Mouse (Mus musculus) brain, embryonic 18.5 days (tissue): ENCODE data around the gene G3bp2.

ENCODE experiments used
- DNase-seq: peaks from one replicate; pipeline ENCODE4 v3.0.0-alpha.2; 2012; ENCODE audit warnings: low read depth, low spot score

The G3bp2 gene

DNA sequence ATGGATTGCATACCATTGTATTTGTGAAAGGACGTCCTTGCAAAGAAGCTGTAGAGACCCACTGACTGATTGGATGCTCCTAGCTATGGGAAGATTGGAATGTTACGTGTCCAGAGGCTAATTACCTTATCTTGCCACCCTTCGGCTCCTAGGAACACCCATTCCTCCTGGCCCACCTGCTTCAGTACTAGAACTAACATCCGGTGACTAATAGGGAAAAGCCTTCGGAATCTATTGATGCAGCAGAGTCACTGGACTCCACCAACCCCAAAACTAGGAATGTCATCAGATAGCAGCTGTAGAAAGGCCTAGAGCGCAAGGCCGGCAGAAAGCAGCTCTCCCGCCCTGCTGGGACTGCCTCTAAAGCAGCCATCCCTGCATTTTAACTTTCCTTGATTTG, 18.1 kb upstream of the G3bp2 start:
- DNase-seq: no peak

DNA sequence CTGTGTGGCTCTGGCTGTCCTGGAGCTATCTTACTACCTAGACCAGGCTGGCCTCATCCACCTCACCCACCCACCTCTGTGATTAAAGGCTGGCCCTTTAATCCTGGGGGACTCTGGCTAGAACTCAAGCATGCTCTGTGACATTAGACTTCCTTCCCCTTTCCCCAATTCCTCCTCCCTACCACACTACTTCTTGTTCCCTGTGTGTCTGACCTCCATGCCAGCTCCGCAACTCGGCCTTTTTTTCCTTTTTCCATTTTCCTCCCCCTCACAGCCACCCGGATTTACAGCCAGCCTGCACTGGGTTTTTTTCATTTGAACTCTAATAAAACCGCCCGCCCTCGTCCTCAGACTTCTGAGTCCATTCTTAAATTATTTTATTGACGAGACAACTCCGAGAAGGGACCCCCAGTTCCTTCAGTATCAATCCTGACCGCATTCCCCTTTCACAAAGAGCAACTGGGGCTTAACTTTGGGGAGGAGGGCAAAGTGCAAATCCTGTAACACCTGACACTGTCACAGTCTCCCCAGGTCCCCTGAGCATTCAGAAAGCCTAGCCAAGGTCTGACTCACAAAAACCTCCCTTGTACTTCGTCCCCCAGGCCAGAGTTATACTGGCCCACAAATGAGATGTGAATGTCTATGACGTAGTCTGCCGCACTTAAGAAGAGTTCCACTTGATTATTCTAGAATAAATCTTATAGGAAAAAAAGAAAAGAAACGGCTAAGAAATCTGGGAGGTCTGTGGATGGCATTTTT, 15.0 kb upstream of the G3bp2 start:
- DNase-seq: no peak

DNA sequence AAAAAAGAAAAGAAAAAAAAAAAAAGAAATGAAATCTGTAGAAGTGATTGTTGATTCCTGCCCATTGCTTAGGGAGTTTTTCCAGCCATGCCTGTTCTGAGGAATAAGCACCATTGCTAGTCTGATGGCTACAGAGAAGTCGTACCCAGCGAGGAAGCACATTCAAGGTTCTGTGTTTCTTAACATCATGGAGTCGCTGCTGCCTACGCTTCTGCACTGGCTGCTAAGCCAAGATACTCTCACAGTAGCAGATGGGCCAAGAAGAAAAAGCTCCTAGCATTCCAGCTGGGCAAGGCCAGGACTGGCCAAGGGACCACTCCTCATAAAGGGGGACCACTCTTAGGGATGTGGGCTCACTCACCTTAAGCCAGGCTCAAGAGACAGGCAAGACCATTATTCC, 14.3 kb upstream of the G3bp2 start:
- DNase-seq: no peak

DNA sequence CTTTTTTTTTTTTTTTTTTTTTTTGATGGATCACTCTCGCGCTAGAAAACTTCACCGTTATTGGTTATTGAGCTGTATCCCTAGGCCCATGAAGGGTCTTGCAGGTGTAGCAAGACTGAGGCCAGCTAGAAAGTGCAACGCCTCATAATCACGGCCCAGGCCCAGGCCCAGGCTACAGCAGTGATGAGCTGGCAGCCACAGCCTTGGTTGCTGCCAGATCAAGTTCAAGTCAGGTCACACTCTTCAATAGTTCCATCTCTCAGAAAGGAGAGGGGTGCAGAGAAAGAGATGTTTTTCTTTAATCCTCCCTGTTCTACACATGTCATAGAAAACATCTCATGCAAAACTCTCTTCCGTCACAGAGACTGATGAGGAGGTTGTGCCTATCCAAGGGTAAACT, 13.3 kb upstream of the G3bp2 start:
- DNase-seq: no peak

DNA sequence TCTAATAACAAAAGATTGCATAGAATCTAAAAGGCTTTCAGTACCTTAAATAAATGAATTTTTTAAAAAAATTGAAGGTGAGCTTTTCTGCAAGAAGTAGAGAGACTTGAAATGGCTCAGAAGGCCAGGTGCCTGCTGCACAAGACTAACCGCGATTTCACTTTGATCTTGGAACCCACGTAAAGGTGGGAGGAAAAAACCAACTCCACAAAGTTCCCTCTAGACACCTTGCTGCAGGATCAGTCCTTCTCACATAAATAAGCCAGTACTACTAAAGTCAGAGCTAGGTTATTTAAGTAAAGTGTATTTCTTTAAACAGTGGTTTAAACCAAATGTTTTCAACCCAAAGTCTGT, 10.5 kb upstream of the G3bp2 start:
- no peak for DNase-seq

DNA sequence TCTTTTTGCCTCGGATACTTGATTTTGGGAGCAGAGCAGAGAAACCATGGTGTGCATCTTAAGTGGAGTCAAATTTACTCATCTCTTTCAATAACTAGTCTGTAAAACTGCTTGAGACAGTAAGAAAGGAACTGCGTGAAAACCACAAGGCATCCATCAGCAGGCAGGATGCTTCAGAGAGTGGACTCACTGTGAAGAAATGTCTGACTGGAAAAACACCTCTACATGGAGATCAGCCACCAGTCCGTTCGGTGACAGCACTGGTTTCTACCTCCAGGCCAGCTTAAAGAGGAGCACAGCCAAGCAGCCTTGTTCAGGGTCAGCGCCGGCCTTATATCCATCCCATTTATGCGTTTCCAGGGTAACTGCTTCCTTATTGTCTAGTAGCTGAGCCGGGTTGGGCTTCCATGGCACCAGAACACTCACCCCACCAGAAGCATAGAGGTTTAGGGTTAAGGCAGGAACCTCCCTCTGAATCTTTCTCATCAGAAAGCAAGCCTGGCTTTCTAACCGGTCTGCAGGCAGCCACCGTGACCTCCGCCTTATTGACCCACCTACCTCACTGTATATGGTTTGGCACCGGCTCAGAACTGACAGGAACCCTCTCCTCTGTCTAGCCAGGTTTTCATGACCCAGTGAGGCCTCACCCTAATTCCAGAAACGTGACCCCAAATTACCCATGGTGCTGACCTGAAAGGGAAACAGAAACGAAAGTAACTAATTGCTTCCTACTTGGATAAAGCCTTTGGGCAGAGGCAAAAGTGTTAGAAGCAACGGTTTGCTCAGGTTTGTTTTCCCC, 9.9 kb upstream of the G3bp2 start:
- no peak for DNase-seq

DNA sequence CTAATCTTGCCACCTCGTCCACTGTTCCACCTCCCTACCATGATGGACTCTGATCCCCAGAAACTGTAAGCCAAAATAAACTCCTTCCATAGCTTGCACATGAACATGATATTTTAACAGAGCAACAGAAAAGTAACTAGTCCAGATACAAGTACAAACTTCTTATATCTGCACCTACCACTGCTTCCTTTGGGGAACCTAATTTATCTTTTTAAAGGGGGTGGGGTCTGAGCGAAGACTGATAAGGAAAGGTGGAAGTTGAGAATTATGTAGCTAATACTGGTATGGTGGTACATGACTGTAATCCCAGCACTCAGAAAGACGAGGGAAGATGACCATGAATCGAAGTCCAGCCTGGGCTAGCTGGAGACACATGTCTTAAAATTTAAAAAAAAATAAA, 4.0 kb upstream of the G3bp2 start:
- DNase-seq: no peak

DNA sequence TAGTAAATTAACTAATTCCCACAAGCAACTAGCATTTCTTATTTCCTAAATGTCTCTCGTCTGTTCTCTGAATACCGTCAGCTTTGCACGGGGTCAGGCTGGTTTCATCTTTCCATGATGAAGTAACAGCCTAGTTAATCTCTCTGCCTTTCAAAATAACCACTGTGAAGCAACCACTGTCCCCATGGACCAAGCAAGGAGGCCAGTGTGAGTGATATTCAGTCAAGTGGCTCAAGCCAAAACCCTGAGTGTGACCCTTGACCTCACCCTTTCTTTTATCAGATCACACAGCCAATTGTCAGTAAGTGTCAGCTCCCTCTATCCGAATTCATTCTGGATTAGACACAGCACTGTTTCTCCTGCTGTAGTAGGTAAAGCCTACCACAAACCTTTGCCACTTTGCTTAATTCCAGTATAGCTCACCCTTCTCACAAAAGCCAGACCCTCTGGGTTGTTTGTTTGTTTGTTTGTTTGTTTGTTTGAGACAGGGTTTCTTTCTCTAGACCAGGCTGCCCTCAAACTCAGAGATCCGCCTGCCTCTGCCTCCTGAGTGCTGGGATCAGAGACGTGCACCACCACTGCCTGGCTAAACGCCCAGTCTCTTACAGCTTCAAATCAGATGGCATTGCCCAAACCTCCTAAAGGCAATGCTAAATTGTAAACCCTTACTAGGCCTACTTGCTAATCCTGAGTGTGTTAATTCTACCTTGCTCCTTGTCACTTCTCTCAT, 2.5 kb upstream of the G3bp2 start:
- DNase-seq: no peak

DNA sequence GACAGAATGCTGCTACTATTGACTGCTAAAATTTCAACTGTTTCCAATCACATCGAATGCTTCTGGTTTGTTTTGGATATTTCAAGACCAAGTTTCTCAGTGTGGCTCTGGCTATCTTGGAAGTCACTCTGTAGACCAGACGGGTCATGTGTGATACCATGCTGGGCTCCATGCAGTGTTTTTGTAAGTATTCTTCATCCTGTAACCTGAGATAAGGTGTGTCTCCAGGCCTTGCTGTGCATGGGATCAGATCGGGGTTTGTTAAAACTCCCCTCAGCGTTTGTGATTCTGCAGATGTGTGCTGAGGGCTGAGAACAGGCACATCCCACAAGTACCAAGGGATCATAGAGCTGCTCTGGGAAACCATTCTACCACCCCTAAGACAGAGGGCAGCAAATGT, 1.7 kb upstream of the G3bp2 start:
- no peak for DNase-seq

DNA sequence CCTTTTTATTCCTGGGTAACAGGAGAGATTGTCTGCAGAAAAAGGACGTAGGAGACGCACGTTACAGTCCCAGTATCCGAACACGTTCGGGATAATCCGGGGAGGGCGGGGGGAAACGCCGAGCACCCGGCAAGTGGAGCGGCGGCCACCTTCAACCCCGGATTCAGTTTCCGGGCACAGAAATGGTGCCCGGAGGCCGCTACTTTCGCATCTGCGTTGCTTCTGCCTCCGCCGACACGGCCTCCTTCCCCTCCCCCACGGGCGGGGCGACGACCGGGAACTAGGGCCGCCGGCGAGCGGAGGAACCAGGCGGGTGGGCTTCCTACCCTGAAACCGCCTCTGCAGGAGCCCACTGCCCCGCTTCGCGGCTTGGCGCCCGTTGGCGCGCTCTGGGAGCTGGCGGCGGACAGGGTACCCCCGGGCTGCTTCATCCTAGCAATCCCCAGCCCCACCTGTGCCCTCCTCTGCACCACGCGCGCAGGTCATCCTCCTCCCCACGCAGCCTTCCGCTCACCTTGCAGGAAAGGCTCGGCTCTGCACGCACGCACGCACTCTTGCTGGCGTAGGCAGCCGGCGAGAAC, 608 bp downstream of the G3bp2 start:
- peak; percentile 22 for DNase-seq

DNA sequence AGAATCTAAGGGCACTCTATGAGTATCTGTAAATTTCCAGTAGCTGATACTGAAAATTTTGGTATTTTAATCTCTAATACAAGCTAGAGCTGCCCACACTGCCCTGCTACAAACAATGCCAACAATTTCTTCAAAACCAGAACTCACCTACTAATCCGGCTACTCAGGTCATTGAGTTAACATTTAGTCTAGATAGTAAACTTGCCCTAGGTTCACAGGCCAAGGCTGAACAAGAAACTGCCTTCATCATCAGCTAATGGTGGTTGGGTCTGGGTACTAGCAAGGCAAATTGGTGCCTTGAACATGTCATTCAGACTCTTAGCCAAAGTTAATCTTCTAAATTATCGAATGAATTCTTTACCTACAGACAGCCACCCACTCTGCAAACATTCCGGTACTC, 2.2 kb downstream of the G3bp2 start:
- no peak for DNase-seq

DNA sequence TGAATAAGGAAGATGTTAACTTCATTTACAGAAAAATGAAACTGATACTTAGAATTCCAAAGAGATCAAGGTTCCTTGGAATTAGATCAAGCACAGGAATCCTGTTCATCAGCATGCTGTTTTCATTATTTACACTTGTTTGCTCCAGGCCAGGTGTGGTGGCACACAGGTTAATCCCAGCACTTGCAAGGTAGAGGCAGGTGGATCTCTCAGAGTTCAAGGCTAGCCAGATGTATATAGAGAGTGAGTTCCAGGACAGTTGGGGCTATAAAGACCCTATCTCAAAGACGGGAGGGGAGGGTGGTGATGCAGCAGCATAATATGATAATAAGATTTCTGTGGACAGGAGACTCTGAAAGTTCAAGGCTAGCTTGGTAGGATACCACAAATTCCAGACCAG, 3.1 kb downstream of the G3bp2 start:
- DNase-seq: no peak

DNA sequence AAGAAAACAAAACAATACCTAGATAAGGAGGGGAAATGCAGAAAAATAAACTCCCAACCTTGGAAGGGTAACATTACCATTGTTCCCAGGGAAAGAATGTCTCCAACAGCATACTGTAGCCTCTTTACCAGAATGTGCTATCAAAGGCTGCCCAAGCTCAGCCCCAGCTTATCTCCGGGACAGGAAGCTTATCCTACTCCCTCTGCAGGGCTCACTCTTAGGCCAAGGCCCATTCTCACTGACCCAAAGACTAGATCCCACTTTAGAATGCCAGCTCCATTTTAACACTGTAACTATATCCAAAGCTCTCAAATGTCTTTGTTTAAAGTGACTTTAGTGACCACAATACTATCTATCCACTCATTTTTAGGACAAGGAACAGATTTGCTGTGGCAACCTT, 4.2 kb downstream of the G3bp2 start:
- DNase-seq: no peak

DNA sequence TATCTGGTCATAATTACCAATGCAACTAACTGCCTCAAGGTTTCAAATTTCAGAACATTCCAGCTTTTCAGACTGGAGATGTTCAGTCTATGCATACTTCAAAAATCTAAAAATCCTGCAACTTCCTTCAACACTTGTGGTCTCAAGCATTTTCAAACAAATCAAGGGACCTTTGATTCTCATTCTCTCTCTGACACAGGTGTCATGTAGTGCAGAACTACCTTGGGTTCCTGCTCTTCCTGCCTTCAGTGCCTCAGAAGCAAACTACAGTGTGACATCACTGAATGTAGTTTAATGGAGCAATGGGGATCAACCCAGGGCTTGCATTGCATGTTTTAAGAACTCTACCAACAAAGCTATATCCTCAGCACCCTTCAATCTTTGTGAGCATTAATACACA, 4.8 kb downstream of the G3bp2 start:
- DNase-seq: no peak

DNA sequence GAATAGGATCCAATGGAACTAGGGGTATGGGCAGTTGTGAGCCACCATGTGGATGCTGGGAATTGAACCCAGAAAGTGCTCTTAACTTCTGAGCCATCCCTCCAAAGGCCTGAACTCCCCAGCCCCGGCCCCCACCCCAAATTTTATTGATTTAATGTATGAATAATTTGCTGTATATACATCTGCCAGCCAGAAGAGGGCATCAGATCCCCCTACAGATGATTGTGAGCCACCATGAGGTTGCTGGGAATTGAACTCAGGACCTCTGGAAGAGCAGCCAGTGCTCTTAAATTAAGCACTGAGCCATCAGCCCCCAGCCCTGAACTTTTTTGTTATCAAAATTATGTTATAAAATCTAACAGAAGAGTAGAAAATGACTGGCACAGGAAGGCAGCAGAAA, 7.2 kb downstream of the G3bp2 start:
- DNase-seq: no peak

DNA sequence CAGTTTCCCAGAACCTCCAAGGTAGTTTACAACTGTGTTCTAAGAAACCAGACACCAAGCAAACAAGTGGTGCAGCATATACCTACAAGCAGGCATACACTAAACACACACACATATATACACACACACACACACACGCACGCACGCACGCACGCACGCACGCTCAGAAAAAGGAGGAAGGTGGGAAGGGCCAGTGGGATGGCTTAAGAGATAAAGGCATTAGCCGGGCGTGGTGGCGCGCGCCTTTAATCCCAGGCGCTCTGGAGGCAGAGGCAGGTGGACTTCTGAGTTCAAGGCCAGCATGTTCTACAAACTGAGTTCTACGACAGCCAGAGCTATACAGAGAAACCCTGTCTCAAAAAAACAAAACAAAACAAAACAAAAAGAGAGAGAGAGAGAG, 9.5 kb downstream of the G3bp2 start:
- DNase-seq: no peak

DNA sequence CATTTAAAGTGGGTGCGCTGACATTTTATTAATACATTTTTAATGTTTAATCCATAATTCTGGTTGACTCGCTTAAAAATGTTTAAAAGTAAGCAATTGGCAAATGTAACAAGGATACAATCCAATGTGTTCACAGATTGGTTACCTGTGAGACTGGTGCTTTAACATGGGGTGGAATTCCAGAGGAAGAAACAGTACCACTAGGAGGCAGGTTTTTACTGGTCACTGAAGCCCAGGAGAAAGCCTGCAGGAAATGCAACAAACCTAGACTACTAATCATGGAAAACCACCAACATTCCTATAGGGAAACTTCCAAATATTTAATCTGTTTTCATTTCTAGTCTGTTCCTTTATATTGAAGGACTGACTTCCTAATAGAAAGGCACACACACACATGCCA, 20.3 kb downstream of the G3bp2 start:
- DNase-seq: no peak

DNA sequence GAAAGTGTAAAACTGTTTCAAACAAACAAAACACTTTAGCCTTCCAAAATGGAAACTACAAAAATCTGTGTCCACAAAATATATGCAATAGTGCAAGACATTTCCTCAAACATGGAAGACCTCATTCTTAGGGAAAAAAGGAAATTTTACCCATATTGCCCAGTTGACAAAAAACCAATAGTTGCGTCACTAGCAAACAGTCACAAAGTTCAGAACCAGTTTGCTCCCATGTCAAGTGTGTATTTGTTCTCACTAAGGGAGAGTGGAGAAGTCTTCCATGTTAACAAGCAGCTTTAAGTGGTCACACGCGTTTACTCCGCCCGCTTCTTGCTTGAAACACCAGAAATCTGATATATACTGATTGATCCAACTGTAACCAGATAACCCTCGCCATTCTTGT, 30.7 kb downstream of the G3bp2 start:
- no peak for DNase-seq

DNA sequence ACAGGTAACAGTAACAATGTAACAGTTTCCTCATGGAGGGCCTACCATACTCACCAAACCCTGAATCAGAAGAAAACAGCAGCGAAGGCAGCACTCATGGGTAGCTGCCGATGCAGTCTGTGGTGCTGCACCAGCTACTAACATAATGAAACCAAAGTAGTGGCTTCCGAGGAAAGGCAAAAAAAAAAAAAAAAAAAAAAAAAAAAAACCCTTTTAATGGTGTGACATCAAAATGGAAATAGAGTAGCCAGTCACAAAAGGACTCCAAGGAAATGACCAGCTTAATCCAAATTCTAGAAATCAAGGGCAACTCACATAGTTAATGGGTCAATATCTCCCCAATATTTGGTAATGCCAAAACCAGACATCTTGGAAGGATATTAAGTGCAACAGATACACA, 33.1 kb downstream of the G3bp2 start:
- no peak for DNase-seq

DNA sequence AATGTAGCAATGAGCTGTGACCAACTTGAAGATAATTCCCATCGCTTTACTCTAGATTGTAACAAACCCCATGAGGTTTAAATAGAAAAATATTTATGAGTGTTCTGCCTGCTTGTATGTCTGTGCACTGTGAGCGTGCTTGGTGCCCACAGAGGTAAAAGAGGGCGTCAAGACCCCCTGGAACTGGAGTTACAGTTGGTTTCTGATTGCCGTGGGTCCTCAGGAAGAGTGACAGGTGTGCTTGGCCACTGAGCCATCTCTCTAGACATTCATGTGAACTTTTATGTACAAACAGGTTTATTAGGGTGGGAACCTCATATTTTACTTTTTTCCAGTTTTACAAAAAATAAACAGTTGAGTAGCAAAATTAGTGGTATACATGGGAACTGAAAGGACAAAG, 39.7 kb downstream of the G3bp2 start, which contains the start of gene Cdkl2:
Gene Cdkl2, minus strand, starts transcription at position 101 of the 400 bp plus-strand sequence.
- DNase-seq: no peak

DNA sequence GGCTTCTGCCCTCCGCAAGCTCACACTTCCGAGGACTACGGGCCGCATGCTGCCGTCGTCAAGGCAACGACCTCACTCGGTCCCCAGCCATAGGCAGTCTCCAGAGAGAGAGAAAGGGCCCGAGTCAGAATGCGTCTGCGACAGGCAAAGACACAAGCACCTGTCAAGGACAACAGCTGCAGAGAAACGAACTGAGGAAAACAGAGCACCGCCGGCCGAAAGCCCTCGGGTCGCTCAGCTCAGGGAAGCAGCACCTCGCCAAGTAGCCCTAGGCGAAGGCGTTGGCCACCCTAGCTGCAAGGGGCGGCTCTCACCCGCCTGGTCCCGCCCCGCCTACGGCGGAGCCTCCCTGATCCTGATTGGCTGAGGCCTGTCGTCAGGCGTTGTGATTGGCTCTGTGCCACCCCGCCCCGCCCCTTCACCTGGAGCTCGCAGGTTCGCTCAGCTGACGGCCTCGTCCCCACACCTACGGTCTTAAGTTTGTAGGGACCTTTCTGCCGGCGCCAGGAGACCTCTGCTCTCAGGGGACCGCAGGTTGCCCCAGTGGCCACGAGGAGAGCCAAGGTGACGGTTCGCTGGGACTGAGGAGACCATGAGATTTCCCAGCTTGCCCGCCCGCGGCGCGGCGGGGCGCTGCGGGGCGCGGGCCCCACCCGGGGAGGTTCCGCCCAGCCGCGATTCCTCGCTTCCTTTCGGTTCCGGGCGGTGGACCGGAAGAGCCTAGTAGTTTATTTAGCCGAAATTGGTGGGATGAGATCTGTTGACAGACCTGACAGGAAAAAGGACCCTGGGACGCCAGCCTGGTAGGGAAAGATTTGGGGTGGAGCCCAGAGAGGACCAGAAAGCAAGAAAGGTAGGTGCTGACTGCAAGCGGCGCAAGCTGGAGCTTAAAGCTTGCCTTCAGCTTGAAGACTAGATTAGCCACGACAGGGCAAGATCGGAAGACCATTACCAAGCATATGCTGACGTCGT, 40.9 kb downstream of the G3bp2 start:
- peak; percentile 77 for DNase-seq
